Mouse (Mus musculus) limb, embryonic 13.5 days (tissue): ENCODE measurements around the gene Gas2l1. TPM values are rescaled to one million over a fixed set of nuclear protein-coding genes. Genes with fewer than 3 reads are reported as not detected.

Source experiments
- ATAC-seq: fragments of 200-750 bp; cut with Nextera tagmentation; 2 replicates; pipeline ENCODE4 v1.8.0; 2017; ENCODE audit warnings: low read depth, moderate number of reproducible peaks, moderate TSS enrichment; ENCODE audit not compliant: low FRiP score
- H3K27ac ChIP-seq: fragments of 300-500 bp; sonication (generic); 2 replicates; pipeline ENCODE4 v1.5.1; 2015; ENCODE audit warnings: inconsistent platforms, mild to moderate bottlenecking, moderate library complexity
- H3K27me3 ChIP-seq: fragments of 300-500 bp; sonication (generic); 2 replicates; pipeline ENCODE4 v1.6.1; 2015; ENCODE audit warnings: mild to moderate bottlenecking, inconsistent platforms
- H3K36me3 ChIP-seq: fragments of 300-500 bp; sonication (generic); 2 replicates; pipeline ENCODE4 v1.6.1; 2015; ENCODE audit warnings: inconsistent platforms, mild to moderate bottlenecking, moderate library complexity
- H3K4me1 ChIP-seq: fragments of 300-500 bp; sonication (generic); 2 replicates; pipeline ENCODE4 v1.6.1; 2015; ENCODE audit warnings: inconsistent platforms
- H3K4me2 ChIP-seq: fragments of 300-500 bp; sonication (generic); replicated peaks from 2 replicates; pipeline ENCODE4 v1.6.1; 2015; ENCODE audit warnings: inconsistent platforms, mild to moderate bottlenecking, moderate library complexity
- H3K4me3 ChIP-seq: fragments of 300-500 bp; sonication (generic); 2 replicates; pipeline ENCODE4 v1.5.1; 2015; ENCODE audit warnings: moderate library complexity, mild to moderate bottlenecking, inconsistent platforms
- H3K9ac ChIP-seq: fragments of 300-500 bp; sonication (generic); 2 replicates; pipeline ENCODE4 v1.6.1; 2015; ENCODE audit warnings: mild to moderate bottlenecking, inconsistent platforms
- H3K9me3 ChIP-seq: fragments of 300-500 bp; sonication (generic); 2 replicates; pipeline ENCODE4 v1.6.1; 2016; ENCODE audit warnings: inconsistent platforms
- WGBS: fragments of 180-500 bp; shearing (Covaris S2); methylation state at CpG from one replicate; pipeline ENCODE4 v1.1.7; 2015; 5-methylcytosine and 5-hydroxymethylcytosine counted together
- polyA plus RNA-seq: library from polyadenylated mRNA; unstranded; fragments of >200 nt; fragmentation: Nextera tagmentation; extraction: Ambion mirVana; gene quantifications from 2 replicates; pipeline ENCODE4 v1.2.1, GENCODE M21; 2015

The Gas2l1 gene
- polyA plus RNA-seq, 1 experiment from 2014 or later, result 28.4 TPM

GRCm38 (mm10) chr11:5062860-5063505 lies 2.1 kb downstream of the Gas2l1 start:
- Histone ChIP-seq H3K9me3 (no peaks in the 10 kb centered on the region), H3K27ac (no peak overlapping the region), H3K4me1 (peaks cover 64% of the 10 kb centered on the region), H3K4me2 (peak overlapping the region; percentile 96), H3K36me3 (peaks cover 14% of the 10 kb centered on the region), H3K27me3 (peaks cover 67% of the 10 kb centered on the region), H3K9ac (no peak overlapping the region), H3K4me3 (peak overlapping the region; percentile 76)
- 71% methylated on average over 13 of the region's 13 CpGs for WGBS
- no peak for ATAC-seq

DNA sequence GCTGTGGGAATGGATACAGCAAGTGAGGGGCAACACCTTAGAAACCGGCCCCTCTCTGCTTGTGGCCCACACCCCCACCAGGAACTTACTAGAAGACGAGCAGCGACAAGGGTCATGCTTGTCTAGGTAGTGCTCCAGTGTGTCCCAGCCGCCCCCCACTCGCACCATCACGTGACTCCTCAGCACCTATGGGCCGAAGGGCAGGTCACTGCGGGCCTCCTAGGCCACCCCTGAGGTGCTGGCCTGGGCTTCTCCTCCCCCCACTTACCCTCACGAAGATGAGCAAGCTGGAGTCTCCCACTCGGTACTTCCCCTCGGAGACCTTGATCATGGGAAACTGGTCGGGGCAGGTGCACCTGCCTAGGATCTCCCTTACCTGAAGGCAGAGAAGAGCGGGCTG lies 2.8 kb downstream of the Gas2l1 start:
- peaks cover 74% of the 10 kb centered on the region for H3K27me3 ChIP-seq
- peak overlapping the region; percentile 76 for H3K4me3 ChIP-seq
- peak overlapping the region; percentile 59 for H3K9ac ChIP-seq
- H3K36me3 ChIP-seq, result peaks cover 11% of the 10 kb centered on the region; the same call in 1 of the 2 replicates
- H3K4me1 ChIP-seq, result peaks cover 71% of the 10 kb centered on the region
- no peaks in the 10 kb centered on the region for H3K9me3 ChIP-seq
- peak overlapping the region; percentile 96 for H3K4me2 ChIP-seq
- no peak overlapping the region for H3K27ac ChIP-seq
- WGBS, result 12% methylated on average over 13 of the region's 13 CpGs
- no peak for ATAC-seq

- H3K4me3 ChIP-seq, result peak overlapping the region; percentile 76
- peak overlapping the region; percentile 59 for H3K9ac ChIP-seq
- peaks cover 11% of the 10 kb centered on the region; the same call in 1 of the 2 replicates for H3K36me3 ChIP-seq
- no peaks in the 10 kb centered on the region for H3K9me3 ChIP-seq
- ATAC-seq, result peak; percentile 41; the same call in 1 of the 2 replicates
- peaks cover 81% of the 10 kb centered on the region for H3K27me3 ChIP-seq
- peak overlapping the region; percentile 96 for H3K4me2 ChIP-seq
- H3K4me1 ChIP-seq, result peaks cover 78% of the 10 kb centered on the region
- 3% methylated on average over 60 of the region's 62 CpGs for WGBS
- H3K27ac ChIP-seq, result no peak overlapping the region
Observed at GRCm38 (mm10) chr11:5061413-5062139, 3.6 kb downstream of the Gas2l1 start.

- Histone ChIP-seq H3K4me1 (peaks cover 85% of the 10 kb centered on the region), H3K9ac (peak overlapping the region; percentile 58), H3K27me3 (peaks cover 88% of the 10 kb centered on the region), H3K9me3 (no peaks in the 10 kb centered on the region), H3K4me3 (peak overlapping the region; percentile 76), H3K27ac (no peak overlapping the region), H3K4me2 (peak overlapping the region; percentile 96), H3K36me3 (peaks cover 11% of the 10 kb centered on the region; the same call in 1 of the 2 replicates)
- ATAC-seq, result no peak
- 55% methylated on average over 26 of the region's 28 CpGs for WGBS
Observed at GRCm38 (mm10) chr11:5060756-5061412, 4.2 kb downstream of the Gas2l1 start.

- peaks cover 11% of the 10 kb centered on the region; the same call in 1 of the 2 replicates for H3K36me3 ChIP-seq
- peak overlapping the region; percentile 56 for H3K4me3 ChIP-seq
- no peak overlapping the region for H3K27ac ChIP-seq
- 9% methylated on average over 27 of the region's 27 CpGs for WGBS
- ATAC-seq, result no peak
- peak overlapping the region; percentile 94 for H3K4me2 ChIP-seq
- H3K4me1 ChIP-seq, result peaks cover 87% of the 10 kb centered on the region
- H3K9ac ChIP-seq, result no peak overlapping the region
- H3K9me3 ChIP-seq, result no peaks in the 10 kb centered on the region
- peaks cover 99% of the 10 kb centered on the region for H3K27me3 ChIP-seq
Observed at GRCm38 (mm10) chr11:5059704-5060156, 5.4 kb downstream of the Gas2l1 start.

DNA sequence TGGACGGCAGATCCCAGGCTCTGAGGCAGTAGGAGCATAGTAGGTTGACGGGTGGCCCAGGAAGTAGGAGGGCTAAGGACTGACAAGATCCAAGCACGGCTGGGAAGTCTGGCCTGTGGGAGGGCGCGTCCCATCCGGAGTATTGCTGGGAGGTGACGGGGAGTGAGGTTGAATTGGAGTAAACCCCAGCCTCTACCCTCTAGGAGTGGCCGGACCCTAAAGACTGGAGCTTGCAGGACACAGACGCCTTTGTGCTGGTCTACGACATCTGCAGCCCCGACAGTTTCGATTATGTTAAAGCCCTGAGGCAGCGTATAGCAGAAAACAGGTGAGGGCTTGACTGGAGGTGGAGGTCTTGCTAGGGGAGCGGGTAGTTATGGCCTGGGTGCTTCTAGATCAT lies 5.9 kb downstream of the Gas2l1 start:
- 15% methylated on average over 14 of the region's 14 CpGs for WGBS
- no peak overlapping the region for H3K27ac ChIP-seq
- peaks cover 94% of the 10 kb centered on the region for H3K27me3 ChIP-seq
- H3K4me2 ChIP-seq, result peak overlapping the region; percentile 94
- peak overlapping the region; percentile 56 for H3K4me3 ChIP-seq
- peaks cover 11% of the 10 kb centered on the region; the same call in 1 of the 2 replicates for H3K36me3 ChIP-seq
- ATAC-seq, result no peak
- H3K9me3 ChIP-seq, result no peaks in the 10 kb centered on the region
- peaks cover 82% of the 10 kb centered on the region for H3K4me1 ChIP-seq
- H3K9ac ChIP-seq, result peak overlapping the region; percentile 50; the same call in 1 of the 2 replicates

DNA sequence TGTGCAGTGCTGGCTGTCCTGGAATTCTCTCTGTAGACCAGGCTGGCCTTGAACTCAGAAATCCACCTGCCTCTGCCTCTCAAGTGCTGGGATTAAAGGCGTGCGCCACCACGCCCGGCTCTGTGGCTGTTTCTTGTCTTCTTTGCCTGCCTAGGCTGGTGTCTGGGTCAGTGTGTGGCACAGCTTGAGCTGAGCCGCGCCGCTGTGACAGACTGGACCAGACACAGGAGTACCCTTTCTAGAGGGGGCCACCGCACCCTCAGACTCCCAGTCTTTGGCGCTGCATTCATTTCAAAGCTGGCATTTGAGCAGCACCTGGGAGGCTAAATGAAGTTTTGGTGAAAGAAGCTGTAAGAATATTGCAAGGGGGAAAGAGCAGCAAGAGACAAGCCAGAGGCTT lies 6.3 kb downstream of the Gas2l1 start:
- 29% methylated on average over 9 of the region's 9 CpGs for WGBS
- Histone ChIP-seq H3K27ac (no peak overlapping the region), H3K4me1 (peaks cover 77% of the 10 kb centered on the region), H3K4me3 (peak overlapping the region; percentile 56), H3K9me3 (no peaks in the 10 kb centered on the region), H3K9ac (peak overlapping the region; percentile 50; the same call in 1 of the 2 replicates), H3K4me2 (peak overlapping the region; percentile 94), H3K36me3 (peaks cover 11% of the 10 kb centered on the region; the same call in 1 of the 2 replicates), H3K27me3 (peaks cover 90% of the 10 kb centered on the region)
- ATAC-seq, result no peak

DNA sequence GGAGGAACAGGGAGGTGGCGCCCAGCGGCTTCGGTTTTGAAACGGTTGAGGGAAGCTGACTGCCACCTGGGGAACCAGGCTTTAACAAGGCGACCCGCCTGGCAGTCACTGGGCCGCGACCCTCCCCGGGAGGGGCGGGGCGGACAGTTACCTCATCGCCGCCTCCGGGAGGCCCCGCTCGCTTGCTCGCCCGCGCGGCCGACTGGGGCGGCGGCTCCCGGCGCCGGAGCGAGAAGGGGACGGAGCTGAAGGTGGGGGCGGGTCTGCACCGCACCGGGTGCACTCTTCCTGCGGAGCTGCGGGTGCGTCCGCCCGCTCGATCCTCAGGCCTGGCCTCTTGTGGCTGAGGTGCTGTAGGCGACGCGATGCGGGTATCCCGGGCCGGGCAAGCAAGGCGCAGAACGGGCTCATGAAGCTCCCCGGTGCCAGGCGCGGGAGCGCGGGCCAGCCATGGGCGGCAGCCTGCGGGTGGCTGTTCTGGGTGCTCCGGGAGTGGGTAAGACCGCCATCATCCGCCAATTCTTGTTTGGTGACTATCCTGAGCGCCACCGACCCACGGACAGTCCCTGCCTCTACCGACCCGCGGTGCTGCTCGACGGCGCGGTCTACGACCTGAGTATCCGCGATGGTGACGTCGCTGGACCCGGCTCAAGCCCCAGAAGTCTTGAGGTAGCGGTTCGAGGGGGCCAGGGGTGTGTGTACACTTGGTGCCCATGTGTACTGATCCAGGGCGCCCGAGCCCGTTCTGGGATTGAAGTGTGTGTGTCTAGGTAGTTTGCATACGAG lies 7.1 kb downstream of the Gas2l1 start, which contains the start of gene Rasl10a:
Gene Rasl10a, plus strand, starts transcription at position 273 of the 786 bp plus-strand sequence.
- H3K4me3 ChIP-seq, result peak within 1 kb of the TSS; percentile 56
- H3K36me3 ChIP-seq, result peaks cover 11% of the 10 kb centered on the region; the same call in 1 of the 2 replicates
- H3K9ac ChIP-seq, result peak within 1 kb of the TSS; percentile 74
- H3K27me3 ChIP-seq, result peaks cover 83% of the 10 kb centered on the region
- no peaks in the 10 kb centered on the region for H3K9me3 ChIP-seq
- H3K27ac ChIP-seq, result no peak within 1 kb of the TSS
- peak within 1 kb of the TSS; percentile 94 for H3K4me2 ChIP-seq
- no peak for ATAC-seq
- 3% methylated on average over 70 of the region's 77 CpGs for WGBS
- H3K4me1 ChIP-seq, result peaks cover 70% of the 10 kb centered on the region

GRCm38 (mm10) chr11:5057541-5057855 lies 7.6 kb downstream of the Gas2l1 start:
- Histone ChIP-seq H3K4me1 (peaks cover 64% of the 10 kb centered on the region), H3K9ac (peak overlapping the region; percentile 74), H3K4me3 (peak overlapping the region; percentile 56), H3K9me3 (no peaks in the 10 kb centered on the region), H3K27ac (no peak overlapping the region), H3K4me2 (peak overlapping the region; percentile 94), H3K27me3 (peaks cover 77% of the 10 kb centered on the region), H3K36me3 (peaks cover 11% of the 10 kb centered on the region; the same call in 1 of the 2 replicates)
- 17% methylated on average over 8 of the region's 8 CpGs for WGBS
- ATAC-seq, result no peak

DNA sequence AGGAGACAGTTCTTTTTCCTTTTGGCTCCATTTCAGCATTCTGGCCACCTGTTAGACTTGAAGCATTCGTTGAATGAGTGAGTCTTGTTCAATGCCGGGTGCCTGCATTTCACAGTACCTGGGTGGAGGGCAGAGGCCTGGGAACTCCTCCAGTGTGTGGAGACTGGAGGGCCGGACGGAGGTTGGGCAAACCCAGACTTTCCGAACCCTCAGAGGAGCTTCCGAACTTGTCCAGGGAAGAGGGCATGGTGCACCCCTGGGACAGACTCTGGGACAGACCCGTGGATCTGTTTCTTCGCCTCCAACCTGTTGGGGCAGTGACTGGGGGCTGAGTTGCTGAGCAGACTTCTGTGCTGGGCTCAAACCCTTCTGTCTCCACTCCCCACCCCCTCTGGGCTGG lies 8.1 kb downstream of the Gas2l1 start:
- no peak overlapping the region for H3K9ac ChIP-seq
- WGBS, result 50% methylated on average over 8 of the region's 8 CpGs
- peak overlapping the region; percentile 94 for H3K4me2 ChIP-seq
- H3K27me3 ChIP-seq, result peaks cover 73% of the 10 kb centered on the region
- no peaks in the 10 kb centered on the region for H3K9me3 ChIP-seq
- peaks cover 60% of the 10 kb centered on the region for H3K4me1 ChIP-seq
- ATAC-seq, result no peak
- peak overlapping the region; percentile 56; the same call in 1 of the 2 replicates for H3K4me3 ChIP-seq
- H3K27ac ChIP-seq, result no peak overlapping the region
- H3K36me3 ChIP-seq, result peaks cover 11% of the 10 kb centered on the region; the same call in 1 of the 2 replicates
